Mouse (Mus musculus): Measurements from ENCODE around the gene Vmn1r138. TPM values are rescaled to one million over a fixed set of nuclear protein-coding genes. Genes with fewer than 3 reads are reported as not detected.

Vmn1r138 gene
- total RNA-seq (2023), result not detected

GRCm38 (mm10) chr7:22028797-22029196, at the start of gene Vmn1r138:
Vmn1r138 (minus strand) TSS chr7:22028897.

GRCm38 (mm10) chr7:22068757-22069156, 40.1 kb upstream of the Vmn1r138 start, which contains the start of gene Vmn1r139:
Vmn1r139 (plus strand) TSS chr7:22069057.

GRCm38 (mm10) chr7:22056205-22056604, 27.5 kb upstream of the Vmn1r138 start, which contains the start of gene Gm6176:
Gm6176 (minus strand) TSS chr7:22056305.

GRCm38 (mm10) chr7:21994287-21994686, 34.4 kb downstream of the Vmn1r138 start, which contains the start of gene Vmn1r137:
Vmn1r137 (plus strand) TSS chr7:21994587.

Other genes starting within 250 kb of the Vmn1r138 start
- gene Gm4177, start 232.2 kb downstream of the Vmn1r138 start, total RNA-seq (2023), result not detected
- not detected for gene Vmn1r135, start 196.5 kb downstream of the Vmn1r138 start, total RNA-seq (2023)
- not detected for gene Gm5725, start 184.6 kb downstream of the Vmn1r138 start, total RNA-seq (2023)
- gene Gm5891, start 107.6 kb downstream of the Vmn1r138 start, total RNA-seq (2023), result not detected
- gene Vmn1r137, start 34.3 kb downstream of the Vmn1r138 start, total RNA-seq (2023), result not detected
- not detected for gene Gm6176, start 27.4 kb upstream of the Vmn1r138 start, total RNA-seq (2023)
- gene Vmn1r139, start 40.2 kb upstream of the Vmn1r138 start, total RNA-seq (2023), result not detected
- not detected for gene Gm16451, start 89.3 kb upstream of the Vmn1r138 start, total RNA-seq (2023)
- not detected for gene Gm10666, start 105.8 kb upstream of the Vmn1r138 start, total RNA-seq (2023)
- not detected for gene Vmn1r142, start 135.1 kb upstream of the Vmn1r138 start, total RNA-seq (2023)
- not detected for gene Vmn1r143, start 160.5 kb upstream of the Vmn1r138 start, total RNA-seq (2023)
- gene Gm8653, start 172.4 kb upstream of the Vmn1r138 start, total RNA-seq (2023), result not detected
- not detected for gene Gm8453, start 200.6 kb upstream of the Vmn1r138 start, total RNA-seq (2023)

Data from CD4-positive naive resting alpha-beta T cell, adult 76 days (primary cell).